8 mouse cellular contexts compared by ENCODE assay signal in genomic region chr2:11706030-11706745, GRCm38 (mm10). TPM values are rescaled to one million over a fixed set of nuclear protein-coding genes. Genes with fewer than 3 reads are reported as not detected.
DNase-seq lines count a peak whose midpoint lies in the region; ATAC-seq and TF ChIP-seq lines count a peak whose summit lies in the region.

No protein-coding gene starts in this region.

- peaks cover 14% of the 10 kb centered on the region for H3K27me3 ChIP-seq in CH12.LX (replicated peaks)
- no peaks in the 10 kb centered on the region; the same call in 1 of the 2 replicates for H3K27me3 ChIP-seq in forebrain, embryonic 14.5 days (replicated peaks; ENCODE audit: control insufficient read depth, insufficient read depth, low read length)
- 0 out of 2 replicates have a peak, but pooled peaks cover 8% of the 10 kb centered on the region for H3K27me3 ChIP-seq in midbrain, postnatal 0 days (ENCODE audit: insufficient read depth, low read length)

- H3K9me3 ChIP-seq in CH12.LX (replicated peaks; ENCODE audit: low read length) = no peaks in the 10 kb centered on the region
- H3K9me3 ChIP-seq in forebrain, embryonic 14.5 days (replicated peaks; ENCODE audit: control insufficient read depth, low read length) = no peaks in the 10 kb centered on the region
- no peaks in the 10 kb centered on the region for H3K9me3 ChIP-seq in midbrain, postnatal 0 days (ENCODE audit: low read length)

- peak overlapping the region; percentile 93 for H3K4me2 ChIP-seq in CH12.LX (ENCODE audit: insufficient read depth, low read depth, poor library complexity, severe bottlenecking)
- peak overlapping the region; percentile 99 for H3K4me2 ChIP-seq in forebrain, embryonic 14.5 days (ENCODE audit: low read length)
- peak overlapping the region; percentile 99 for H3K4me2 ChIP-seq in midbrain, postnatal 0 days (ENCODE audit: low read depth, low read length, poor library complexity, severe bottlenecking)

- in situ Hi-C loops in CH12.LX (cut with MboI; ENCODE audit: low pct_ligation_motif_present, low pct_unique_long_range_greater_than_20kb, low sequenced_read_pairs) = loop anchor here (25.0 kb wide), 1 partner anchor 369 kb away; no protein-coding TSS in a partner anchor

- H3K4me3 ChIP-seq in CH12.LX (replicated peaks in 1 of 3; ENCODE audit: low read depth in 2 of 3, low read length in 2 of 3, poor library complexity in 1 of 3) = peak overlapping the region; percentile 80 to 83 (median 83)
- H3K4me3 ChIP-seq in forebrain, embryonic 14.5 days (ENCODE audit: low read depth, low read length) = peak overlapping the region; percentile 45
- H3K4me3 ChIP-seq in midbrain, postnatal 0 days (ENCODE audit: low read depth, low read length) = peak overlapping the region; percentile 61

- dilution Hi-C loops in CH12.LX (cut with MboI; ENCODE audit: extremely low pct_ligation_motif_present, extremely low pct_unique_long_range_greater_than_20kb, low sequenced_read_pairs) = no loop called here

- peak overlapping the region; percentile 6 for H3K27ac ChIP-seq in CH12.LX (ENCODE audit: insufficient read depth, low read depth)
- H3K27ac ChIP-seq in forebrain, embryonic 14.5 days (ENCODE audit: low read depth, low read length) = no peak overlapping the region
- no peak overlapping the region for H3K27ac ChIP-seq in midbrain, postnatal 0 days (ENCODE audit: low read depth, low read length)

- 4% methylated on average over 28 of the region's 28 CpGs for WGBS in forebrain, embryonic 14.5 days
- 4% methylated on average over 28 of the region's 28 CpGs for WGBS in midbrain, postnatal 0 days

- H3K4me1 ChIP-seq in CH12.LX (ENCODE audit: control insufficient read depth in 1 of 2, insufficient read depth in 2 of 2) = peaks cover 4 to 37% of the 10 kb centered on the region in 2 experiments
- H3K4me1 ChIP-seq in forebrain, embryonic 14.5 days (ENCODE audit: control insufficient read depth, insufficient read depth, low read length) = peaks cover 9% of the 10 kb centered on the region
- H3K4me1 ChIP-seq in midbrain, postnatal 0 days (ENCODE audit: insufficient read depth, low read length) = peaks cover 6% of the 10 kb centered on the region

- no peak for TF ChIP-seq RAD21 in CH12.LX (IDR thresholded peaks at IDR 0.05; ENCODE audit: low read depth, low read length)

- peak; percentile 53; the same call in 1 of the 2 replicates for ATAC-seq in forebrain, embryonic 14.5 days
- ATAC-seq in midbrain, postnatal 0 days (ENCODE audit: low FRiP score) = peak; percentile 55; the same call in 1 of the 2 replicates

- intact Hi-C loops in left cerebral cortex, postnatal 36 days (cut with DNase I) = no loop called here

- peak overlapping the region; percentile 59 for H3K9ac ChIP-seq in CH12.LX (ENCODE audit: insufficient read depth, low read depth)
- peak overlapping the region; percentile 63 for H3K9ac ChIP-seq in forebrain, embryonic 14.5 days (ENCODE audit: low read length)
- peak overlapping the region; percentile 59; the same call in 1 of the 2 replicates for H3K9ac ChIP-seq in midbrain, postnatal 0 days (replicated peaks; ENCODE audit: low read length, poor library complexity, severe bottlenecking)

- peaks cover 0 to 18% of the 10 kb centered on the region in 2 experiments for H3K36me3 ChIP-seq in CH12.LX (replicated peaks in 1 of 2; ENCODE audit: control insufficient read depth in 1 of 2, insufficient read depth in 1 of 2, low read length in 1 of 2)
- H3K36me3 ChIP-seq in forebrain, embryonic 14.5 days (ENCODE audit: control insufficient read depth, insufficient read depth, low read length) = no peaks in the 10 kb centered on the region
- no peaks in the 10 kb centered on the region for H3K36me3 ChIP-seq in midbrain, postnatal 0 days (ENCODE audit: insufficient read depth, low read length)

- TF ChIP-seq POLR2A in CH12.LX (IDR thresholded peaks at IDR 0.05; ENCODE audit: low read depth, low read length) = 0 out of 2 replicates have a peak, but pooled peaks have one; percentile 5

- peaks cover 5% of the 10 kb centered on the region for H3K79me2 ChIP-seq in CH12.LX (replicated peaks; ENCODE audit: control insufficient read depth, extremely low read depth, insufficient read depth, poor library complexity, severe bottlenecking)

- TF ChIP-seq EP300 in CH12.LX (IDR thresholded peaks at IDR 0.05; ENCODE audit: low read length) = no peak

- peak; percentile 24 for DNase-seq in adrenal gland, postnatal 10 days
- DNase-seq in adrenal gland, postnatal 4 days (ENCODE audit: low spot score in 2 of 2) = no peak
- peak; percentile 24 for DNase-seq in CH12.LX (ENCODE audit: extremely low read depth)
- DNase-seq in forebrain, embryonic 14.5 days (ENCODE audit: low spot score) = peak; percentile 17
- peak; percentile 13 for DNase-seq in kidney, postnatal 10 days
- DNase-seq in midbrain, postnatal 0 days (ENCODE audit: low spot score) = no peak
- no peak for DNase-seq in ovary, adult 18-20 months (ENCODE audit: low spot score)
- no peak for DNase-seq in left cerebral cortex, postnatal 36 days (ENCODE audit: low spot score in 2 of 2)

- TF ChIP-seq CTCF in CH12.LX (conservative IDR thresholded peaks at IDR 0.05 in 1 of 2, IDR thresholded peaks at IDR 0.05 in 1 of 2; ENCODE audit: low read depth in 2 of 2, low read length in 2 of 2) = no peak
- no peak for TF ChIP-seq CTCF in midbrain, postnatal 0 days (IDR thresholded peaks at IDR 0.05)

TF ChIP-seq in CH12.LX, 34 proteins besides CTCF, POLR2A, EP300 and RAD21:
- TF ChIP-seq MAX (IDR thresholded peaks at IDR 0.05; ENCODE audit: low read length) (peak; percentile 55), E2F4 (IDR thresholded peaks at IDR 0.05; ENCODE audit: insufficient replicate concordance, low read depth, low read length) (no peak), MYC (IDR thresholded peaks at IDR 0.05; ENCODE audit: low read depth, low read length) (peak; percentile 68; the same call in 1 of the 2 replicates)

RNA-seq across cellular contexts. Expression of gene Il15ra, which starts 1.1 kb away (rescaled TPM):
- total RNA-seq in adrenal gland, postnatal 10 days (2021) = 10 to 100 TPM; 41.5 to 58.8 TPM
- 10 to 100 TPM; 12.1 to 17.7 TPM for total RNA-seq in adrenal gland, postnatal 4 days (2021)
- 14.4 and 15.1 TPM in 2 replicates for total RNA-seq in CH12.LX (2012; rRNA removed)
- 12.6 and 14.0 TPM in 2 replicates for total RNA-seq in CH12.LX (2014; rRNA removed)
- polyA plus RNA-seq in CH12.LX (2012; ENCODE audit: insufficient read length, low read depth) = 16.6 and 19.4 TPM in 2 replicates
- 0.53 and 0.63 TPM in 2 replicates for polyA plus RNA-seq in forebrain, embryonic 14.5 days (2014; fragmentation: Nextera tagmentation; extraction: Ambion mirVana)
- 0.76 and 0.99 TPM in 2 replicates for total RNA-seq in midbrain, postnatal 0 days (2014; rRNA removed)
- 1.4 TPM in 2 replicates for polyA plus RNA-seq in midbrain, postnatal 0 days (2015; fragmentation: Nextera tagmentation; extraction: Ambion mirVana)
- 1 to 10 TPM; 4.7 to 9.4 TPM for total RNA-seq in left cerebral cortex, postnatal 36 days (2021)

Comparison
In these comparisons a context has a peak if more than half of its experiments do, and no peak if none do; other contexts are left out.
1. DNase-seq: peak in adrenal gland, postnatal 10 days (single experiment), CH12.LX (single experiment), forebrain, embryonic 14.5 days (single experiment) and kidney, postnatal 10 days (single experiment); none in adrenal gland, postnatal 4 days (0 of 2), midbrain, postnatal 0 days (single experiment), ovary, adult 18-20 months (single experiment) and left cerebral cortex, postnatal 36 days (0 of 2).
2. Peak in every context shown above with its lines, with median percentiles within 50 percentile points of each other: H3K4me2 ChIP-seq, H3K4me3 ChIP-seq and H3K9ac ChIP-seq.